Mouse (Mus musculus): ENCODE results near the gene Hist1h3h. TPM values are rescaled to one million over a fixed set of nuclear protein-coding genes. Genes with fewer than 3 reads are reported as not detected.
"Not testable (repeated sequence)": the region's sequence is repeated elsewhere in the genome, so short reads cannot be mapped to it uniquely, and the experiment has no call there.

Gene Hist1h3h
- 8.3 and 14.2 TPM in 2 replicates for polyA plus RNA-seq (2016; fragmentation: Nextera tagmentation; extraction: Ambion mirVana)

DNA sequence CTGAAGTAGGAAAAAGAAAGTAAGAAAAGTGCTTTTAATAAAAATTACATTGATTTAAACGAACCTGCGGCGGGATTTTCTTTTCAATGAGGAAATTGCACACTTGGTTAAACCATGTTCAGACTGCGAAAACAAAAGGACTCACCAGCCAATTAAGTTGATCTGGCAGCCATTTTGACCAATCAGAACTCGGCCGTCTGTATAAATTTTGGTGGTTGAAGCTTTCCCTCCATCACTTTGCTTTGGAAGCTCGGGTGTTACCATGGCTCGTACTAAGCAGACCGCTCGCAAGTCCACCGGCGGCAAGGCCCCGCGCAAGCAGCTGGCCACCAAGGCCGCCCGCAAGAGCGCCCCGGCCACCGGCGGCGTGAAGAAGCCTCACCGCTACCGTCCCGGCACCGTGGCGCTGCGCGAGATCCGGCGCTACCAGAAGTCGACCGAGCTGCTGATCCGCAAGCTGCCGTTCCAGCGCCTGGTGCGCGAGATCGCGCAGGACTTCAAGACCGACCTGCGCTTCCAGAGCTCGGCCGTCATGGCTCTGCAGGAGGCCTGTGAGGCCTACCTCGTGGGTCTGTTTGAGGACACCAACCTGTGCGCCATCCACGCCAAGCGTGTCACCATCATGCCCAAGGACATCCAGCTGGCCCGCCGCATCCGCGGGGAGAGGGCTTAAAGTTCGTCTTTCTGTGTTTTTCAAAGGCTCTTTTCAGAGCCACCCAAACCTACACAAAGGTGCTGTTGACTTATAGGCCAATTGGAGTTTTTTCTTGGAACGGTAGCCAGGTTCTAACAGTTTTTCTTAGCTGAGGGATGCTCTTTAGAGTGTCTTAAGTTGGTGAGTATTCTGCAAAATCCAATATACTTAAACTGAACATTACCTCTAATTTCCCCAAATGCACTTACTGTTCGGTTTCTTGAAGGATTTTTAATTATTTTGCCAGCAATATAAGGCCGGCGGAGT lies at the start of gene Hist1h3h:
TSS of gene Hist1h3h (plus strand) at position 263 of the 961 bp plus-strand sequence.
- Histone ChIP-seq H3K4me2 (peak within 1 kb of the TSS; percentile 91), H3K4me1 (peaks cover 52% of the 10 kb centered on the region), H3K9ac (peak within 1 kb of the TSS; percentile 90), H3K27ac (peak within 1 kb of the TSS; percentile 99), H3K4me3 (peak within 1 kb of the TSS; percentile 61)
- H3K36me3 ChIP-seq; H3K27me3 ChIP-seq (replicated peaks); H3K9me3 ChIP-seq (replicated peaks): not testable (repeated sequence)
- WGBS (ENCODE audit: insufficient replicate concordance), result under 1% methylated on average over 27 of the region's 56 CpGs
- ATAC-seq, result peak; percentile 25

- H3K27me3 ChIP-seq (replicated peaks), result no peaks in the 10 kb centered on the region
- no peaks in the 10 kb centered on the region for H3K4me1 ChIP-seq
- WGBS (ENCODE audit: insufficient replicate concordance), result 54% methylated on average over 2 of the region's 2 CpGs
- H3K36me3 ChIP-seq, result no peaks in the 10 kb centered on the region
- ATAC-seq, result no peak
- no peaks in the 10 kb centered on the region for H3K9me3 ChIP-seq (replicated peaks)
- H3K4me2 ChIP-seq, result no peak within 1 kb of the TSS
- H3K9ac ChIP-seq, result no peak within 1 kb of the TSS
- no peak within 1 kb of the TSS for H3K4me3 ChIP-seq
- no peak within 1 kb of the TSS for H3K27ac ChIP-seq
These were observed 40.2 kb upstream of the Hist1h3h start, which contains the start of gene Olfr1360 for GRCm38 (mm10) chr13:21677305-21677704. Gene Olfr1360 (minus strand): TSS chr13:21677405.

- H3K4me2 ChIP-seq, result no peak within 1 kb of the TSS
- H3K27me3 ChIP-seq (replicated peaks), result peaks cover 7% of the 10 kb centered on the region; the same call in 1 of the 2 replicates
- H3K4me1 ChIP-seq, result no peaks in the 10 kb centered on the region
- H3K9ac ChIP-seq, result no peak within 1 kb of the TSS
- no peak within 1 kb of the TSS for H3K27ac ChIP-seq
- no peak for ATAC-seq
- no peaks in the 10 kb centered on the region for H3K9me3 ChIP-seq (replicated peaks)
- H3K36me3 ChIP-seq, result no peaks in the 10 kb centered on the region
- H3K4me3 ChIP-seq, result no peak within 1 kb of the TSS
These were observed 19.6 kb upstream of the Hist1h3h start, which contains the start of gene Olfr1359 for GRCm38 (mm10) chr13:21697811-21698210. Gene Olfr1359 (plus strand): TSS chr13:21698111.

DNA sequence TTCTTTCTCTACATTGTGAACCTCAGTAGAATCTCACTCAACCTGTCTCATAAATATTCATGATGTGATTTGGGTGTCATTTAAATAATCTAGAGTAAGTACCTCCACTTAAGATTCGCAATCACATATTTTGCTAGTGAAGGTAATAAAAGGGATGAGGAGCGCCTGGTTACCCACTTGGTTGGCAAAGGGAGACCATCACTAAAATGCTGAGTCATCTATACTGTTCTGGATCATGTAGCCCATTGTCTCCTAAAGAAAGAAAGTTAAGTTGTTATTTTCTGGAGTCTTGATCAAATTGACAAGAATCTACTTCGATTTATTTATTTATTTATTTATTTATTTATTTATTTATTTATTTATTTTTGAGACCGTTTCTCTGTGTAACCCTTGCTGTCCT lies 10.8 kb upstream of the Hist1h3h start:
- 58% methylated on average over 4 of the region's 4 CpGs for WGBS (ENCODE audit: insufficient replicate concordance)

DNA sequence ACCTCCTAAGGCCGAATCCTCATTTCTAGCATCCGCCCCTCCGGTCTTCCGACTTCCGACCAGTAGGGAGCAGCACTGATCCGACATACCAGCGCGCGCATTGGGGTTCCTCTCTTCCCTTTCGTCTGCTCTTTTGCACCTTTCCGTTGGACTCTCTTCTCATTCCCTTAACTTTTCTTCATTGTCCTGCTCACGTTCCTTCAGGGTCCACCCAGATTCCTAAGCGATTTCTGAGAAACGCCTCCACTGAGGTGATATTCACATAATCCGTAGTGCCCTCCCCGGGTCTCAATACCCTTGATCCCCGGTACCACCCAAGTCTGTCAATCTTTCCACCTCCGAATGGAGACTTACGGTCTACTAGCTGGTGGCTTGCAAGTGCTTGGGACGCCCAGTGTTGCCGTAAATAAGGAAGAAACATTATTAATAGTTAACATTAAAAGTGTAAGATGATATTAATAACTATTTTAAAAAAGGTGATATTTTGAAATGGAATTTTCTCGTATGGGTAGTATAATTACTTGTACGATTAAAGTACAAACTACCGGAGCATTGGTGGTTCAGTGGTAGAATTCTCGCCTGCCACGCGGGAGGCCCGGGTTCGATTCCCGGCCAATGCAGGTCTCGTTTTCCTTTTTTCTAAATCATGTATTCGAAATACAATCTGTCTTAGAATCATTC lies 7.3 kb upstream of the Hist1h3h start:
- ATAC-seq, result peak; percentile 72
- H3K27me3 ChIP-seq (replicated peaks), result no peaks in the 10 kb centered on the region

More for the DNA sequence above, 10.8 kb upstream of the Hist1h3h start:
- Histone ChIP-seq H3K4me3 (no peak overlapping the region), H3K9ac (no peak overlapping the region), H3K27me3 (replicated peaks) (peaks cover 4% of the 10 kb centered on the region; the same call in 1 of the 2 replicates), H3K4me1 (peaks cover 7% of the 10 kb centered on the region), H3K36me3 (no peaks in the 10 kb centered on the region), H3K9me3 (replicated peaks) (no peaks in the 10 kb centered on the region), H3K4me2 (no peak overlapping the region), H3K27ac (no peak overlapping the region)
- no peak for ATAC-seq

GRCm38 (mm10) chr13:21710821-21711525 lies 6.5 kb upstream of the Hist1h3h start:
- Histone ChIP-seq H3K36me3 (no peaks in the 10 kb centered on the region), H3K4me2 (peak overlapping the region; percentile 85), H3K9me3 (replicated peaks) (no peaks in the 10 kb centered on the region), H3K27ac (peak overlapping the region; percentile 2), H3K9ac (peak overlapping the region; percentile 67), H3K4me1 (peaks cover 24% of the 10 kb centered on the region), H3K4me3 (peak overlapping the region; percentile 65), H3K27me3 (replicated peaks) (no peaks in the 10 kb centered on the region)
- 2% methylated on average over 22 of the region's 22 CpGs for WGBS (ENCODE audit: insufficient replicate concordance)
- ATAC-seq, result peak; percentile 67

More for the DNA sequence above, 7.3 kb upstream of the Hist1h3h start:
- Histone ChIP-seq H3K9me3 (replicated peaks) (no peaks in the 10 kb centered on the region), H3K36me3 (no peaks in the 10 kb centered on the region), H3K4me1 (peaks cover 19% of the 10 kb centered on the region), H3K4me2 (peak overlapping the region; percentile 85), H3K4me3 (peak overlapping the region; percentile 72), H3K9ac (peak overlapping the region; percentile 75), H3K27ac (peak overlapping the region; percentile 81)
- under 1% methylated on average over 32 of the region's 32 CpGs for WGBS (ENCODE audit: insufficient replicate concordance)

DNA sequence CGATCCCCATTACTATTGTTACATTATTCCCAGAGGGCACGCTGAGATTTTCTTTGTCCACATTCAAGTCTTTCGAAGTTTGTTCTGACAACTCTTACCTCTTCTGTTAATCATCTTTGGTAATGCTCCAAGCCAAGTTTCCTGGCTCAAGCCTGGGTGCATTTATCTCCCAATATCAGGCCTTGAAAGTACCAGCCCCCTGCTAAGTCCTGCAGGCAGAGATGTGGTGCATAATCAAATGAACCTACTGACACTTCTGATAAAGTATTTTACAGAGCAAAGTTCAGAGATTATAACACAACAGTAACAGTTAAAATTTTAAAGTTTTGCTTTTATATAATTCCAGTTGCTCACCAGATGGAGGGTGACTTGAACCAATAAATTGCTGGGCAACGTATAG lies 5.8 kb upstream of the Hist1h3h start:
- peak overlapping the region; percentile 67 for H3K9ac ChIP-seq

GRCm38 (mm10) chr13:21714725-21715124 lies 2.7 kb upstream of the Hist1h3h start:
- H3K4me1 ChIP-seq, result peaks cover 46% of the 10 kb centered on the region

More for the DNA sequence above, 5.8 kb upstream of the Hist1h3h start:
- WGBS (ENCODE audit: insufficient replicate concordance), result 23% methylated on average over 4 of the region's 4 CpGs
- Histone ChIP-seq H3K36me3 (no peaks in the 10 kb centered on the region), H3K27me3 (replicated peaks) (no peaks in the 10 kb centered on the region), H3K4me3 (peak overlapping the region; percentile 65), H3K27ac (peak overlapping the region; percentile 2; the same call in 1 of the 2 replicates), H3K9me3 (replicated peaks) (no peaks in the 10 kb centered on the region), H3K4me2 (peak overlapping the region; percentile 85), H3K4me1 (peaks cover 25% of the 10 kb centered on the region)
- no peak for ATAC-seq

GRCm38 (mm10) chr13:21715131-21715863 lies 2.2 kb upstream of the Hist1h3h start:
- WGBS (ENCODE audit: insufficient replicate concordance), result under 1% methylated on average over 22 of the region's 22 CpGs
- no peak for ATAC-seq
- peaks cover 52% of the 10 kb centered on the region for H3K4me1 ChIP-seq

More at GRCm38 (mm10) chr13:21714725-21715124, 2.7 kb upstream of the Hist1h3h start:
- Histone ChIP-seq H3K27ac (peak overlapping the region; percentile 99), H3K36me3 (no peaks in the 10 kb centered on the region), H3K9me3 (replicated peaks) (no peaks in the 10 kb centered on the region), H3K27me3 (replicated peaks) (no peaks in the 10 kb centered on the region), H3K9ac (peak overlapping the region; percentile 85), H3K4me3 (peak overlapping the region; percentile 59), H3K4me2 (peak overlapping the region; percentile 91)
- 2% methylated on average over 7 of the region's 7 CpGs for WGBS (ENCODE audit: insufficient replicate concordance)
- no peak for ATAC-seq

DNA sequence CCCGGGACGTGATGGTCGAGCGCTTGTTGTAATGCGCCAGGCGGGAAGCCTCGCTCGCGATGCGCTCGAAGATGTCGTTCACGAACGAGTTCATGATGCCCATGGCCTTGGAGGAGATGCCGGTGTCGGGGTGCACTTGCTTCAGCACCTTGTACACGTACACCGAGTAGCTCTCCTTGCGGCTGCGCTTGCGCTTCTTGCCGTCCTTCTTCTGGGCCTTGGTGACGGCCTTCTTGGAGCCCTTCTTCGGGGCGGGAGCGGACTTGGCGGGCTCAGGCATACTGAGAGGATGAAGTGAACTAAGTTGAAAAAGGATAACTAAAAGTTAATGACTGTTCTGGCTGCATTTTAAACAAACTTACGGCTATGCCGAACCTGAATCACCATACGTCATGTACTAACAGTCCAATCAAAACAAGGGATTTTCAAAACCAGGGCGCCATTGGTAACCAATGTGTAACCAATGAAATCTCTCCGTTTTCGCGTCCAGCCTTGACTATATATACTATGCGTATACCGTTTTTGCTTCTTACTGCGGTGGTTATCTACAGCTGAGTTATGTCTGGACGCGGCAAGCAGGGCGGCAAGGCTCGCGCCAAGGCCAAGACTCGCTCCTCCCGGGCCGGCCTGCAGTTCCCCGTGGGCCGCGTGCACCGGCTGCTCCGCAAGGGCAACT lies 1.5 kb upstream of the Hist1h3h start, which contains the start of the genes Hist1h2bl and Hist1h2ai:
TSS of gene Hist1h2bl (minus strand) at position 280 of the 676 bp plus-strand sequence.
TSS of gene Hist1h2ai (plus strand) at position 559 of the 676 bp plus-strand sequence.
- H3K36me3 ChIP-seq; H3K9me3 ChIP-seq (replicated peaks); H3K27me3 ChIP-seq (replicated peaks): not testable (repeated sequence)
- Histone ChIP-seq H3K4me3 (peak within 1 kb of the TSS; percentile 59), H3K9ac (peak within 1 kb of the TSS; percentile 85), H3K4me1 (peaks cover 59% of the 10 kb centered on the region), H3K4me2 (peak within 1 kb of the TSS; percentile 91), H3K27ac (peak within 1 kb of the TSS; percentile 99)
- under 1% methylated on average over 35 of the region's 50 CpGs for WGBS (ENCODE audit: insufficient replicate concordance)
- peak; percentile 85 for ATAC-seq

More at GRCm38 (mm10) chr13:21715131-21715863, 2.2 kb upstream of the Hist1h3h start:
- Histone ChIP-seq H3K36me3 (no peaks in the 10 kb centered on the region), H3K4me3 (peak overlapping the region; percentile 59), H3K27ac (peak overlapping the region; percentile 99), H3K4me2 (peak overlapping the region; percentile 91), H3K27me3 (replicated peaks) (no peaks in the 10 kb centered on the region), H3K9ac (peak overlapping the region; percentile 85), H3K9me3 (replicated peaks) (no peaks in the 10 kb centered on the region)
